Mouse (Mus musculus) limb, embryonic 12.5 days (tissue): ENCODE results near the gene Esp23. TPM values are rescaled to one million over a fixed set of nuclear protein-coding genes. Genes with fewer than 3 reads are reported as not detected.
"Not testable (repeated sequence)": the region's sequence is repeated elsewhere in the genome, so short reads cannot be mapped to it uniquely, and the experiment has no call there.

ENCODE experiments used
- ATAC-seq: fragments of 200-750 bp; cut with Nextera tagmentation; 2 replicates; pipeline ENCODE4 v1.8.0; 2017; ENCODE audit warnings: low read depth, moderate TSS enrichment; ENCODE audit not compliant: insufficient number of reproducible peaks, insufficient read depth, low FRiP score, low TSS enrichment
- H3K27ac ChIP-seq: fragments of 300-500 bp; sonication (generic); 2 replicates; pipeline ENCODE4 v1.5.1; 2016; ENCODE audit warnings: mild to moderate bottlenecking, moderate library complexity
- H3K27me3 ChIP-seq: fragments of 300-500 bp; sonication (generic); 2 replicates; pipeline ENCODE4 v1.6.1; 2016; ENCODE audit warnings: mild to moderate bottlenecking, moderate library complexity
- H3K36me3 ChIP-seq: fragments of 300-500 bp; sonication (generic); 2 replicates; pipeline ENCODE4 v1.6.1; 2016; ENCODE audit warnings: mild to moderate bottlenecking, moderate library complexity
- H3K4me1 ChIP-seq: fragments of 300-500 bp; sonication (generic); replicated peaks from 2 replicates; pipeline ENCODE4 v1.6.1; 2016
- H3K4me2 ChIP-seq: fragments of 300-500 bp; sonication (generic); 2 replicates; pipeline ENCODE4 v1.6.1; 2016; ENCODE audit warnings: mild to moderate bottlenecking, moderate library complexity
- H3K4me3 ChIP-seq: fragments of 300-500 bp; sonication (generic); replicated peaks from 2 replicates; pipeline ENCODE4 v1.5.1; 2016; ENCODE audit warnings: mild to moderate bottlenecking
- H3K9ac ChIP-seq: fragments of 300-500 bp; sonication (generic); replicated peaks from 2 replicates; pipeline ENCODE4 v1.6.1; 2016; ENCODE audit warnings: mild to moderate bottlenecking, moderate library complexity
- H3K9me3 ChIP-seq: fragments of 300-500 bp; sonication (generic); 2 replicates; pipeline ENCODE4 v1.6.1; 2016; ENCODE audit warnings: mild to moderate bottlenecking, moderate library complexity
- WGBS: fragments of 180-500 bp; shearing (Covaris S2); methylation state at CpG from one replicate; pipeline ENCODE4 v1.1.7; 2016; 5-methylcytosine and 5-hydroxymethylcytosine counted together
- polyA plus RNA-seq: library from polyadenylated mRNA; unstranded; fragments of >200 nt; fragmentation: Nextera tagmentation; extraction: Ambion mirVana; gene quantifications from 2 replicates; pipeline ENCODE4 v1.2.1, GENCODE M21; 2016

Esp23 gene
- polyA plus RNA-seq = not detected in 2 replicates

- no peaks in the 10 kb centered on the region for H3K4me1 ChIP-seq
- no peaks in the 10 kb centered on the region for H3K27me3 ChIP-seq
- H3K4me3 ChIP-seq = no peak within 1 kb of the TSS
- H3K9ac ChIP-seq = no peak within 1 kb of the TSS
- no peak within 1 kb of the TSS for H3K27ac ChIP-seq
- 55% methylated on average over 1 of the region's 1 CpGs for WGBS
- no peak for ATAC-seq
- H3K9me3 ChIP-seq = peaks cover 19% of the 10 kb centered on the region
- no peaks in the 10 kb centered on the region for H3K36me3 ChIP-seq
- no peak within 1 kb of the TSS for H3K4me2 ChIP-seq
Measured at GRCm38 (mm10) chr17:39076937-39077336, at the start of gene Esp23. Gene Esp23, minus strand, starts transcription at chr17:39077037.

DNA sequence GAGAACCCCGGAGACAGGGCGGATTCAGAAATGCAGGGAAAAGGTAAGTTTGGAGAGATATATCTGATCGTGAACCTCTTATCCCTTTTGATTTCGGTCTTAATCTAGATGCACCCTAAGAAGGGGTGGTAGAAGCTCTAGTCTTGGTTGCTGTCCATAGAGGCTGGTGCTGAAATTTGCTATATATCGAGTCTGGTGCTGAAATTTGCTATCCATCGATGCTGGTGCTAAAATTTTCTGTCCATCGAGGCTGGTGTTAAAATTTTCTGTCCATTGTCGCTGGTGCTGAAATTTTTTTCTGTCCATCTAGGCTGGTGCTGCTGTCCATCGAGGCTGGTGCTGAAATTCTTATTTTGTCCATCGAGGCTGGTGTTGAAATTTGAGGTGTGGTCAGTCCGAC is 30.3 kb upstream of the Esp23 start:
- not testable (repeated sequence) for H3K4me2 ChIP-seq, H3K27ac ChIP-seq, ATAC-seq, H3K27me3 ChIP-seq, H3K9ac ChIP-seq, H3K36me3 ChIP-seq, H3K4me1 ChIP-seq, H3K4me3 ChIP-seq
- WGBS = 74% methylated on average over 11 of the region's 11 CpGs
- H3K9me3 ChIP-seq = peaks cover 44% of the 10 kb centered on the region

- H3K27ac ChIP-seq = no peak within 1 kb of the TSS
- H3K4me2 ChIP-seq = no peak within 1 kb of the TSS
- 90% methylated on average over 1 of the region's 1 CpGs for WGBS
- no peak within 1 kb of the TSS for H3K9ac ChIP-seq
- no peaks in the 10 kb centered on the region for H3K27me3 ChIP-seq
- no peak for ATAC-seq
- H3K36me3 ChIP-seq = no peaks in the 10 kb centered on the region
- no peaks in the 10 kb centered on the region for H3K4me1 ChIP-seq
- H3K4me3 ChIP-seq = no peak within 1 kb of the TSS
- peaks cover 18% of the 10 kb centered on the region for H3K9me3 ChIP-seq
Measured at GRCm38 (mm10) chr17:39095034-39095433, 18.2 kb upstream of the Esp23 start, which contains the start of gene Esp22. Gene Esp22, plus strand, starts transcription at chr17:39095334.

DNA sequence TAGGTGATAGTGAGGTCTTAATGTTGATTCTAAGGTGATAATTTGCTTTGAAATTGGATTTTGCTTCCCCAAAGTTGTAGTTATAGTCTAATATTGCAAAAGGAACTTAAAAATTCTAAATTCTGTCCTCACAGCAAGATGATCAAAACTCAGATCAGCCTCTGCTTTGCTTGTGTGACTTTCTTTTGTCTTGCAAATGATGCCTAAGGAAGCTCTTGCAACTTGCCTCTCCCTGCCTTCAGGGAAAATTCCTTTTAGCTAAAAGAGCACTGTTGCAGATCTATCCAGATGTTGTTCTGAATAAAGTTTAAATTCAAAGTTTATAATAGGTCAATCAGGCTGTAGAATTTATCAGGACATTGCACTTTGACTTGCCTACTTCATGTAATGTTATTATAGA is 13.2 kb downstream of the Esp23 start:
- H3K36me3 ChIP-seq = no peaks in the 10 kb centered on the region
- H3K9me3 ChIP-seq = peaks cover 26% of the 10 kb centered on the region
- H3K9ac ChIP-seq = no peak overlapping the region
- no peaks in the 10 kb centered on the region for H3K4me1 ChIP-seq
- ATAC-seq = no peak
- no peak overlapping the region for H3K4me3 ChIP-seq
- no peaks in the 10 kb centered on the region for H3K27me3 ChIP-seq
- H3K4me2 ChIP-seq = no peak overlapping the region
- H3K27ac ChIP-seq = no peak overlapping the region

DNA sequence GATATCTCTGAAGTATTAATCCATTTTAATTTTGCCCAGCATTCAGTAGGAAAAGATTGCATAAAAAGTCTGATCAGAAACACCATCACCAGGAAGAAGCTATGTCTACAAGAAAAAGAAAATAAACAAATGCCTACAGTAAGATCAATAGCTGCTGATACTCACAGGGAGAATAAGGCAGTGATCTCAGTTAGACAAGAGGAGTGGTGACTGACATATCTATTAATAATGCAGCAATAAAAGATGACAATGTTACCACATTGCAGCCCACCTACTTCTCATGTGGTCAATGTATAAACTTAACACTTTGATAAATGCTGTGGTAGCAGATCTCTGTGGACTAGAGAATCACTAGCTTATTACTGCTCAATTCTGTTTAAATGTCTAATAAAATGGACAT is 33.6 kb downstream of the Esp23 start, which contains the start of gene Gm21903:
Gene Gm21903, minus strand, starts transcription at position 101 of the 400 bp plus-strand sequence.
- no peaks in the 10 kb centered on the region for H3K36me3 ChIP-seq
- no peak for ATAC-seq
- H3K4me3 ChIP-seq = no peak within 1 kb of the TSS
- no peak within 1 kb of the TSS for H3K27ac ChIP-seq
- H3K9me3 ChIP-seq = peaks cover 8% of the 10 kb centered on the region
- H3K27me3 ChIP-seq = no peaks in the 10 kb centered on the region
- H3K4me2 ChIP-seq = no peak within 1 kb of the TSS
- no peak within 1 kb of the TSS for H3K9ac ChIP-seq
- no peaks in the 10 kb centered on the region for H3K4me1 ChIP-seq

GRCm38 (mm10) chr17:39036395-39036794 is 40.4 kb downstream of the Esp23 start, which contains the start of gene Esp24:
Gene Esp24, plus strand, starts transcription at chr17:39036695.
- H3K4me1 ChIP-seq, H3K4me3 ChIP-seq, H3K27ac ChIP-seq, H3K9ac ChIP-seq, ATAC-seq, H3K36me3 ChIP-seq, H3K27me3 ChIP-seq, H3K4me2 ChIP-seq: not testable (repeated sequence)
- H3K9me3 ChIP-seq = peaks cover 11% of the 10 kb centered on the region; the same call in 1 of the 2 replicates
- WGBS = 91% methylated on average over 3 of the region's 3 CpGs

Other genes starting within 250 kb of the Esp23 start
- not detected in 2 replicates for gene Esp24, start 40.3 kb downstream of the Esp23 start, polyA plus RNA-seq
- gene Gm21903, start 33.7 kb downstream of the Esp23 start, polyA plus RNA-seq = not detected in 2 replicates
- gene Esp22, start 18.3 kb upstream of the Esp23 start, polyA plus RNA-seq = not detected in 2 replicates